Mouse (Mus musculus) ovary, adult 18-20 months (tissue): ENCODE measurements at regions not wholly inside any gene's neighbourhood (a gene's known extent, or its start where the extent isn't known, plus 50 kb on each side); places are given as distances from the start of the nearest gene placed in this dataset.

Source experiments
- DNase-seq: peaks from one replicate; pipeline ENCODE4 v3.0.0; 2022; ENCODE audit warnings: low spot score, mixed read lengths

- no peak for DNase-seq
Observed at GRCm38 (mm10) chr8:30797341-30797740, 2631.2 kb upstream of the 5930422O12Rik start.

GRCm38 (mm10) chr8:30817028-30817427 lies 2611.5 kb upstream of the 5930422O12Rik start:
- no peak for DNase-seq

GRCm38 (mm10) chr8:30822835-30823587 lies 2605.5 kb upstream of the 5930422O12Rik start:
- no peak for DNase-seq

DNA sequence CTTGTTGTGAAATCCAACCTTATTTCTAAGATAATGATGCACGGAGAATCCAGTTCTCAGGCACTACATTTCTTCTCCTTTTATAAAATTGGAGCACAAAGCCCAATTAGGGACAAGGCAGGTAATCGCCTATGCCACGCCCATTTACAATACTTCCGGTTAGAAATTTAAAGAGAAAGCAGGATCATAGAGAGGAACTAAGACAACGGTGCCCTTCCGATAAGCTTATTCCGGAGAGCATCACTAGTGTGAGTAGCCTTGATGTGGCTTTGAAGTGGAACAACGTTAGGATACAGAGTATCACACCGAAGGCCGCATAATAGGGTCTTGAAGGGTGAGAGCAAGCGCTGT lies 2604.9 kb upstream of the 5930422O12Rik start:
- no peak for DNase-seq

DNA sequence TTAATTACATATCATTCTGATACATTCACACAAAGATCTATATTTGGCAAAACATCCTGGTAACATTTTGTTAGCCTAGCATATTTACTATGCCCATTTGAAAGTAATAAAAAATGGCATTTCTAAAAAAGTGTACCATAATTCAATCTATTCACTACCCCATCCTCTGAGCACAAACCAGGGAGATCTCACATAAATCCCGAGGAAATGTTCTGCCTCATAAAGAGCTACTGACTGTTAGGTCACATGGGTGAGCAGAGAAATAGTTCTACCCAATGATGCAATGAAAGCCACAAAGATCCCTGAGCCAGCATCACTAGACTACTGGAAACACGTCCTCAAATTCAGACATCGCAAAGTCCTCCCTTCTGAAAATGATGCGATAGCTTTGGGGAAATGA lies 2602.5 kb upstream of the 5930422O12Rik start:
- DNase-seq, result no peak

DNA sequence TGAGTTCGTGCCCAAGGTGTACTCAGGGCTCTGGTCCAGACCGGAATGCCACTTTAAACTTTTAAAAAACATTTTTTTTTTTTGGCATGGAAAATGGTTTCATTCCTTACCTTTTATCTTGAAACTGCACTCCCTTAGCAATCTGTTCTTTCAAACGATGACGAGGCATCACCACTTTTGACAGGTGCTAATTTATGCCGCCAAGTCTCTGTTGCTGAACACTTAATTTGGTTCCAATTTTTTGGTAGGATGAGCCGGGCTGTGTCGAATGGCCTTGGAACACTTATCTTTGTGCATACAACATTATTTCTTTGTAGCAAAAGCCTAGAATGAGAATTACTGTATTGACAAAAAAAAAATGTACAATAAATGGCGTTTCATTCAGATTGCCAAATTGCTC lies 2590.5 kb upstream of the 5930422O12Rik start:
- no peak for DNase-seq

- peak; percentile 8 for DNase-seq
Observed at GRCm38 (mm10) chr8:30840064-30840463, 2588.4 kb upstream of the 5930422O12Rik start.

GRCm38 (mm10) chr8:30863017-30863416 lies 2565.5 kb upstream of the 5930422O12Rik start:
- DNase-seq, result no peak

DNA sequence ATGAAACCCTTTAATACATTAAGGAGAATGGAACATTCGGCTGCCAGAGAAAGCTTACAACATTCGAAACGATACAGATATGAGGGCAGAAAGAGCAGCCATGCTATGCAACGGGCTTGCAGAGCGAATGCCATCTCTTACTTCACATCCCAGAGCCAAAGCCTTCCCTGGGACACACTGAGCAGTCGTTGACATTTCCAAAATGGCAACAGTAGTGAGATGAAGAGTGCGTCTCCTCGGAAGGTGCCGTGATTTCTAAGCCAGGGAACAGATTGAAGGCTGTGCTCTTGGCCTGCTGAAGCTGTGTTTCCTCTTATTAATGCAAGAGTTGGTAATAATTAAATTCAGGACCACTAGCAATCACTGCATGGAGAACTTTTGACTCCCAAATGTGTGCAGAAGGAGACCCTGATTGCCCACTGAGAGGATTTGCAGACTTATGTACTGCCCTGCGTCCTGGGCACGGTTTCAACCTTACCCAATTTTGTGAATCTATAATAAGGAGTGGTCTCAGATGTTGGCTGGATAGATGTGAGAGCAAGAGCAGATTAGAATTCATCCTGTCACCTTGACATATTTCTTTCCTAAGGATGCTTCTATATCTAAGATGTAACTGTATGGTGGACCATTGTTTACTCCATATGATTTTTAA lies 2522.3 kb upstream of the 5930422O12Rik start:
- no peak for DNase-seq

- DNase-seq, result no peak
Observed at GRCm38 (mm10) chr8:30913664-30914063, 2514.8 kb upstream of the 5930422O12Rik start.

- no peak for DNase-seq
Observed at GRCm38 (mm10) chr8:30915127-30915526, 2513.4 kb upstream of the 5930422O12Rik start.

DNA sequence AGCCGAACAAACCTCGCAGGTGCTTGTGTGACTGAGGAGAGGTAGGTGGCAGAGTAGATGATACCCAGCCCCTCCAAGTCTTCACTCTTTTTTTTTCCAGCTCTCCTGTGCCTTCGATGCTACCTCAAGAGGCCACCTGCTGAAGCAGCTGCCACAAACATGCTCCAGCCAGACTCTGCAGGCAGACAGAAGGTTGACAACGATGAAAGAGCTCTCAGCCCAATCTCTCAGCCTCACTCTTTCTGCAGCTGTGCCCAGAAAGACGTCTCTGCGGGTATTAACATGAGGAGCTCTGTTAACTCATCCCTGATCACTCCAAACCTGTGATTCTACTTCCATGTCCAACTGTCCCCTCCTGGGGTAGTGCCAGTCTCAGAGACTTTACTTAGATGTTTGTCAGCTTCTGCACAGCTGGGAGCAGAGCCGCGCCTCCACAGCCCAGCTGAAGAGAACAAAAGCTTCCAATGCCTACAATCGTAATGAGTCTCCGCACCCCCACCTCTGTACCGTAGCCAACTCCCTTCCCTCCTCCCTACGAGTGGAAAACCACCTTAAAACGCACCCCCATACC lies 2512.8 kb upstream of the 5930422O12Rik start:
- DNase-seq, result no peak

GRCm38 (mm10) chr8:30916184-30916751 lies 2512.2 kb upstream of the 5930422O12Rik start:
- no peak for DNase-seq

DNA sequence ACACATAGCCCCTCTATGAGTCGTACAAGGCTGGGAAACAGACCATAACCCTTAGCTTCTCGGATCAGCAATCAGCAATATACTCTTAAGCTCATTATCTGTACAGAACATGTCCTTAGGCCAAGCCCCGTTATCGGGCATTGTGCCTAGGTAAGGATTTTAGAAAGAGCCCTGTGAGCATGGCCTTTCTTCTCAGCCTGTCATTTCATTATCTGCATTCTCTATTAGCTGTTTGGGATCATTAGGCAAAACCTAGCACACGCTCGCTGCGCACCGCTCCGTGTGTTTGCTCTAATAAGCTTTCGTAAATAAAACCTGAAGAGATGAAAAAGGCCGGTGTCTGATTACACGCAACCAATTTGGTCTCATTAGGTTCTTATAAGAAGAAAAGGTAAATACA lies 2507.1 kb upstream of the 5930422O12Rik start:
- DNase-seq, result no peak

- DNase-seq, result peak; percentile 25
Observed at GRCm38 (mm10) chr8:30923301-30924159, 2505.0 kb upstream of the 5930422O12Rik start.

GRCm38 (mm10) chr8:30924160-30924534 lies 2504.4 kb upstream of the 5930422O12Rik start:
- DNase-seq, result no peak

DNA sequence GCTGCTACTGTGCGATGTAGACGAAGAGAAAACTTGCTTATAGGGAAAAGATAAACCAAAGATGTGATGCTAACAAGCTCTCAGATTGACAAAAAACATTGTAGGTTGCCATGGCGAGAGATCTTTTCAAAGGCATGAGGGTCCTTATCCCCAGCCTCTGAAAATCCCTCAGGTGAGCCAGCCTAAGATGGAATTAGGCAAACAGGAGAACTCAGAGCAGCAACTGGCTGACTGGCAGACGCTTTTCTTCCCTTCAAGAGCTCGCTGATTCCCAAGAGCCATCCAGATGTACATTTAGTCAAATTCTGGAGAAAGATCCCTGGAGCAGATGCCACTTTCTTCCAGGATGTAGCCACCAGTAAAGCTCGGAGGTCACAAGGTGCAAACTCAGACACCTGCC lies 2503.9 kb upstream of the 5930422O12Rik start:
- DNase-seq, result no peak

DNA sequence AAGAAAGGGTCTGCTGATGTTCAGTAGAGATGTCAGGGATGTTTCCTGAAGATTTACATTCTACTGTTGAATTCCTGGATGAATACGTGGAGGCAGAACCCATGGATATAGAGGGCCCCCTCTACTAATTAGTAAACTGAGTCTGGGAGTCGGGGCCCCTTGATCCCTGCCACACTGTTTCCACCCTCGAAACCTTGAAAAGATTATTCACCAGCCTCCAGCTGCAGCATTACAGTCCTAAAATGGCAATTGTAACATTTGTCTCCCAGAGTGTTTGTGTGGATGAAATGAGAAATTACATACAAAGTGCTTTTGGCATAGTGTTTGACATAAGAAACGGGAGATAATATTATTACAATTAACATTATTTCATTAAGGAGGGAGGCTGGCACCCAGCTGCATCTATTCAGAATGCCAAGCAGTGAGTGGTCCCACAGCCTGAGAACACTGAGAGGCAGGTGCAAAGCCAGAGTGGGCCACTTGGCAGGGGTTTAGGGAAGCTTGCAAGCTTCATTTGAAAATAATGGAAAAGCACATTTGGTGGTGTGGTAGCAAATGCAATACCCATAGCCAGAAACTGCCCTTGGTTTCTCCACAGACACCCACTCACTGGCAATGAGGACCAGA lies 2490.9 kb upstream of the 5930422O12Rik start:
- no peak for DNase-seq

GRCm38 (mm10) chr8:30940901-30941300 lies 2487.6 kb upstream of the 5930422O12Rik start:
- DNase-seq, result peak; percentile 8

DNA sequence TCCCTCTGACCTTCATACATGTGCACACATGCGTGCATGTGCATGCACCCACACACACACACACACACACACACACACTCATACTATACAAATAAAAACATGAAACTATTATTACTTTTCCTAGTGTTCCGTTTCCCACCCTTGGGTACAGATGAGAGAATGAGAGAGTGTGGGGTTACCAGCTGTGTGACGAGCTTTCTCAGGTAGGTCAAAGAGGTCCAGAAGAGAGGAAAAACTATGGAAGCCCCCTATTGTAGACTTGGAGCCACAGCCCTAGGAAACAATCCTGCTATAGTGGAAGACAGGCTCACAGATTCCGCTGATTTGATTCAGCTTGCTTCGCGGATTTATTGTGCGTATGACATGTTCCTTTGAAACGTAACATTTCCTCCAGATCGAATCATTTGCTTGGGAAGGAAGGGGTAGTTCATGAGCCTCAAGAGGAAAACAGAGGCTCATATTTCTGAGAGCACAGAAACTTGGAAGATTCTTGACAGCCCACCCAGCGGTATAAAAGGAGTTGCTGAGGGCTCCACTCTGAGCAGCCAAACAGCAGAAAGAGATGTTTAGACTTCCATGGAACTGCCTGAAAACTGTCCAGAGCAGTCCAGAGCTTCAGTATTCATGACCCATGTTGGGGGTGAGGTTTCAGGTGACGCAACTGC lies 2486.9 kb upstream of the 5930422O12Rik start:
- DNase-seq, result peak; percentile 10
